Mouse (Mus musculus) heart, embryonic 13.5 days (tissue): Measurements from ENCODE around the gene Acot2. TPM values are rescaled to one million over a fixed set of nuclear protein-coding genes. Genes with fewer than 3 reads are reported as not detected.
A peak's percentile ranks its signal among the peaks of the same experiment; 100 is the strongest.
"Not testable (repeated sequence)": the region's sequence is repeated elsewhere in the genome, so short reads cannot be mapped to it uniquely, and the experiment has no call there.

Experiments used
- ATAC-seq: fragments of 200-750 bp; cut with Nextera tagmentation; 2 replicates; pipeline ENCODE4 v1.8.0; 2017; ENCODE audit warnings: moderate TSS enrichment; ENCODE audit not compliant: insufficient number of reproducible peaks, low FRiP score, low TSS enrichment; ENCODE audit errors: extremely low read depth
- H3K27ac ChIP-seq: fragments of 300-500 bp; sonication (generic); replicated peaks from 2 replicates; pipeline ENCODE4 v1.5.1; 2015; ENCODE audit warnings: moderate library complexity, mild to moderate bottlenecking, inconsistent platforms
- H3K27me3 ChIP-seq: fragments of 300-500 bp; sonication (generic); replicated peaks from 2 replicates; pipeline ENCODE4 v1.6.1; 2015; ENCODE audit warnings: mild to moderate bottlenecking, inconsistent platforms
- H3K36me3 ChIP-seq: fragments of 300-500 bp; sonication (generic); 2 replicates; pipeline ENCODE4 v1.6.1; 2015; ENCODE audit warnings: mild to moderate bottlenecking, inconsistent platforms
- H3K4me1 ChIP-seq: fragments of 300-500 bp; sonication (generic); 2 replicates; pipeline ENCODE4 v1.6.1; 2015; ENCODE audit warnings: inconsistent platforms
- H3K4me2 ChIP-seq: fragments of 300-500 bp; sonication (generic); 2 replicates; pipeline ENCODE4 v1.6.1; 2015; ENCODE audit warnings: inconsistent platforms, mild to moderate bottlenecking, moderate library complexity
- H3K4me3 ChIP-seq: fragments of 300-500 bp; sonication (generic); 2 replicates; pipeline ENCODE4 v1.5.1; 2015; ENCODE audit warnings: moderate library complexity, mild to moderate bottlenecking, inconsistent platforms
- H3K9ac ChIP-seq: fragments of 300-500 bp; sonication (generic); 2 replicates; pipeline ENCODE4 v1.6.1; 2015; ENCODE audit warnings: inconsistent platforms, mild to moderate bottlenecking, moderate library complexity
- H3K9me3 ChIP-seq: fragments of 300-500 bp; sonication (generic); 2 replicates; pipeline ENCODE4 v1.6.1; 2016; ENCODE audit warnings: inconsistent platforms
- WGBS: fragments of 180-500 bp; shearing (Covaris S2); methylation state at CpG from one replicate; pipeline ENCODE4 v1.1.7; 2015; ENCODE audit warnings: mixed read lengths; 5-methylcytosine and 5-hydroxymethylcytosine counted together
- polyA plus RNA-seq: library from polyadenylated mRNA; unstranded; fragments of >200 nt; fragmentation: Nextera tagmentation; extraction: Ambion mirVana; gene quantifications from 2 replicates; pipeline ENCODE4 v1.2.1, GENCODE M21; 2015

The Acot2 gene
- polyA plus RNA-seq, 1 experiment from 2014 or later, result 55.7 TPM

- not testable (repeated sequence) for ATAC-seq
Measured at GRCm38 (mm10) chr12:84038691-84039111, 51.0 kb downstream of the Acot2 start, which contains the start of gene Gm49366. Gene Gm49366 (plus strand): TSS chr12:84038935.

DNA sequence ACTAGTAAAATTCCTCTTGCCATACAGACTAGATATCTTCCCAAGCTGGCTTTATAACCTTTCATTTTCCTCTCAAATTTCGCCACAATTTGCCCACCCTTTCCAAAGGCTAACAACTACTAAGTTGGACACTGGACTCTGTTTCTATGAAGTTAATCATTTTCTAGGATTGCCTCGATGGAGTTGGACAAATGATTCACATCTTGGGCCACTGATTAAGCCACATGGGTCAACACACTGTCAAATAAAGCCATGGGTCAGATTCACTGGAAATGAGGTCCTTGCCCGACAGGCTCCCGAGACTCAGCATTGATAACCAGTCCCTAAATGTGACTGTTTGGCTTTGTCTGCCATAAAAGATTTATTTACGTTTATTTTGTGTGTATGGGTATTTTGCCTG is 54.6 kb downstream of the Acot2 start:
- H3K36me3 ChIP-seq, result no peaks in the 10 kb centered on the region
- H3K4me3 ChIP-seq, result no peak overlapping the region
- WGBS, result 83% methylated on average over 5 of the region's 5 CpGs
- peaks cover 3% of the 10 kb centered on the region; the same call in 1 of the 2 replicates for H3K4me1 ChIP-seq
- peaks cover 4% of the 10 kb centered on the region; the same call in 1 of the 2 replicates for H3K27me3 ChIP-seq
- no peak overlapping the region for H3K4me2 ChIP-seq
- no peak overlapping the region for H3K27ac ChIP-seq
- H3K9me3 ChIP-seq, result peaks cover 10% of the 10 kb centered on the region; the same call in 1 of the 2 replicates
- no peak for ATAC-seq
- H3K9ac ChIP-seq, result no peak overlapping the region

More at GRCm38 (mm10) chr12:84038691-84039111, 51.0 kb downstream of the Acot2 start, which contains the start of gene Gm49366:
- H3K27ac ChIP-seq, H3K36me3 ChIP-seq, H3K27me3 ChIP-seq, H3K9me3 ChIP-seq, H3K4me1 ChIP-seq: not testable (repeated sequence)
- peak within 1 kb of the TSS; percentile 57 for H3K4me3 ChIP-seq
- 3% methylated on average over 39 of the region's 39 CpGs for WGBS
- peak within 1 kb of the TSS; percentile 79 for H3K9ac ChIP-seq
- peak within 1 kb of the TSS; percentile 78 for H3K4me2 ChIP-seq

Other genes with a start within 250 kb of the Acot2 start
- 0.17 and 0.33 TPM in 2 replicates for gene Papln, start 224.2 kb upstream of the Acot2 start, polyA plus RNA-seq
- 28.1 and 32.2 TPM in 2 replicates for gene Numb, start 65.9 kb upstream of the Acot2 start, polyA plus RNA-seq
- 8.3 and 8.7 TPM in 2 replicates for gene Riox1, start 37.3 kb upstream of the Acot2 start, polyA plus RNA-seq
- not detected in 2 replicates for gene Heatr4, start 3.0 kb upstream of the Acot2 start, polyA plus RNA-seq
- 20.8 and 22.4 TPM in 2 replicates for gene Acot1, start 21.6 kb downstream of the Acot2 start, polyA plus RNA-seq
- gene Acot4, start 50.5 kb downstream of the Acot2 start, polyA plus RNA-seq, result 0.19 and 0.66 TPM in 2 replicates
- gene Gm49366, start 51.1 kb downstream of the Acot2 start, polyA plus RNA-seq, result not detected in 2 replicates
- gene Acot3, start 64.3 kb downstream of the Acot2 start, polyA plus RNA-seq, result 0.20 and 0.52 TPM in 2 replicates
- 0.14 TPM in 1 of 2 replicates, not detected in the other for gene Acot5, start 81.5 kb downstream of the Acot2 start, polyA plus RNA-seq
- gene Acot6, start 112.8 kb downstream of the Acot2 start, polyA plus RNA-seq, result 0.71 and 0.74 TPM in 2 replicates
- gene Dnal1, start 126.5 kb downstream of the Acot2 start, polyA plus RNA-seq, result 2.2 and 2.6 TPM in 2 replicates
- 0.48 and 0.65 TPM in 2 replicates for gene Pnma1, start 160.6 kb downstream of the Acot2 start, polyA plus RNA-seq
- 6.8 and 7.3 TPM in 2 replicates for gene Elmsan1, start 231.0 kb downstream of the Acot2 start, polyA plus RNA-seq